Mouse (Mus musculus) brain, embryonic 14.5 days (tissue): ENCODE results near the gene Gnb5.

Experiments used
- CTCF ChIP-seq: fragments of 200-500 bp; IDR thresholded peaks from 2 replicates; pipeline ENCODE4 v1.5.1; 2012; ENCODE audit warnings: inconsistent platforms, mild to moderate bottlenecking, moderate library complexity, borderline replicate concordance; ENCODE audit not compliant: insufficient read depth, insufficient read length; ENCODE audit errors: extremely low read depth
- POLR2A ChIP-seq: fragments of 200-500 bp; IDR thresholded peaks from 2 replicates; pipeline ENCODE4 v1.6.1; 2012; ENCODE audit warnings: mild to moderate bottlenecking, inconsistent platforms, borderline replicate concordance; ENCODE audit not compliant: poor library complexity, insufficient read depth, insufficient read length, severe bottlenecking; ENCODE audit errors: extremely low read depth

DNA sequence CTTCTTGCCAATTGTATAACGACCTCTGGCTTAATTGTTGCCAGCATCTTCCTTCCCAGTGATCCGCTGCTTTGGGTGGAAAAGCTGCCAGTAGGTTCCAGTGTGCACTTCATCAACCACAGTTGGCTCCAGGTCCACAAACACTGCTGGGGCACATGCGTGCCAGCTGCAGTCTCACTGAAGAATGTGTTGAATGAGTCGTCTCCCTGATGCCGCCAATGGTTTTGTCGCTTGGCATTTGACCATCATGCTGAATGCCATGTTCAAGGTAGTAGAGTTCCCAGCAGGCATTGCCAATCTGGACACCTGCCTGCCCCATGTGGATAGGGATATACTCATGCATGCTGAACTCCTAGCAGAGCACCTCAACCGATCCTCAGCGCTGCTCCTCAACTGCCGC lies 69.5 kb downstream of the Gnb5 start:
- TF ChIP-seq POLR2A = no peak
- no peak for TF ChIP-seq CTCF
